Mouse (Mus musculus) lung, postnatal 14 days (tissue): ENCODE results near the gene Slc38a8.

ENCODE experiments used
- DNase-seq: peaks from one replicate; pipeline ENCODE4 v3.0.0; 2021

Gene Slc38a8

DNA sequence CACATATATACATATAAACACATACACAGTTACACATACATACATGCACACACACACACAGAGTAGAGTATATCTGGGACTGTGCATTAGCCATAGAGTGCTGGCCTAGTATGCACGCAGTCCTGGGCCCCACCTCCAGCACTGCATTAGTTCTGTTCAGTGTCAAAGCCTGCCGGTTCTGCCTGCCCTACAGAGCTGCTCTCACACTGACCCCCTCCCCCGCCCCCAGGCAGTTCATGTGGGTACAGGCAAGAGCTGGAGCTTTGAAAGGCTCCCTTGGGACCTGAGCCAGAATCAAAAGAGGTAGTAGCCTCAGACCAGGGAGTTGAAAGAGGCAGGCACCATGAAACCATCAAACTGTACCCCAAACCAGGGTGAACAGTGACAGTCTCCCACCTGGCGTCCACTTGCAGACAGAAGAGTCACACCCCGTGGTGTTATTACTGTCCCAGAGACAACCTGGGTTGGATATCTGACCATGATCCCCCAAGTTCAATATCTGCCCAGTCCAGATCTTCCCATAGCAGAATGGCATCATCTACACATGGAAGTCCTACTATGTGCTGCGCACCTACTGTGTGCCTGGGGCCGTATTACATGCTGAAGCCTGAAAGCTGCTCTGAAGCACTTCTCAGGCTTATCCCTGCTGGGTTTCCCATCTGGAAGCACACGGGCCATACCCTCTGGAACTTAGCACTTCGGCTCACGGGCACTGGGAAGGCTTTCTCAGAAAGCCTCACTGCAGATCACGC is 17.2 kb downstream of the Slc38a8 start:
- DNase-seq, result no peak

DNA sequence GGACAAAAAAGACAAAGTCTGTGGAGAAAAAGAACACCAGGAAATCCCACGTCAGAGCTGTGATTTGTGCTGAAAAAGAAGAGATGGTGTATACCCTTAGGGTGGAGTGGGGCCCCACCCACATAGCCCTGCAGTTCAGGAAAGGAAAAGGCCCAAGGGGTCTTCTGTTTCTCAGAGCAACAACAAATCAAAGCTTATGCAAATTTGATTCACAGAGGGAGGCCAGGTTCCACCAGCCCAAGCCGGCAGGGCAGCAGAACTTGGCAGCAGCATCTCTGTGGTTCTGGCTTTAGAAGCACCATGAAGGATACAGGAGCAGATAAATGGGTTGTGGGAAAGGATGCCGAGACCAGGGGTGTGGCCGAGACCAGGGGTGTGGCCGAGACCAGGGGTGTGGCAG is 22.8 kb downstream of the Slc38a8 start:
- DNase-seq, result no peak

DNA sequence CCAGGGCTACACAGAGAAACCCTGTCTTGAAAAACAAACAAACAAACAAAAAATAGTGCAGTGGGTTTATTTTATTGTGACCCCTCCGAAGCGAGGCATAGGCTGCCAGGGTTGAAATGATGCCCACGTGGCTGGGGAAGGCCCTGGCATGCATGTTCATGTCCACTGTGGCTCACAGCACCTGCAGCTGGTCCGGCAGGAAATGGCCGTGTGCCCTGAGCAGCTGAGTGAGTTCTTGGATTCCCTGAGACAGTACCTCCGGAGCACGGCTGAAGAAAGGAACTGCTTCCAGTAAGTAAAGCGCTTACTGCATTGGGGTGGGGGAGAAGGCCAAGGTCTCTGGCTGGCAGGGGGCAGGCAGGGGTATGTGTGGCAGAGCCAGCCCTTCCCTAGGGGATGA is 33.4 kb downstream of the Slc38a8 start:
- DNase-seq, result no peak

DNA sequence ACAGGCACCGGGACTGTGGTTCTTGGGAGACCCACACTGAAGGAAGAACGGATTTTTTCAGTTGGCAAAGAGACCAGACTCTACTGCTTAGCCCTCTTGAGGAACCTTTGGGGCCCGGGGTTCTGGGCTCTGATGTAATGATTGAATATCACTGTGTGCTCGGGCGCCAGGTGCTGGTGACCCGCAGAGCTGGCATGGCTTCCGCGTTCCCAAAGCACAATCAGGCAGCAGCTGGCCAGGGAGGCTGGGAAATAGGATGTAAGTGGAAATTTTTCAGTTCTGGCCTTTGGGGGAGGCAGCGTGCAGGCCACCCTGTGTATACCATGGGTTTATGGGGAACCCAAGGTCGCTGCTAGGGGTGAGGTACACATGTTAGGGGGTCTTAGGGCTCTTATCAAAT is 34.7 kb downstream of the Slc38a8 start:
- DNase-seq, result no peak

DNA sequence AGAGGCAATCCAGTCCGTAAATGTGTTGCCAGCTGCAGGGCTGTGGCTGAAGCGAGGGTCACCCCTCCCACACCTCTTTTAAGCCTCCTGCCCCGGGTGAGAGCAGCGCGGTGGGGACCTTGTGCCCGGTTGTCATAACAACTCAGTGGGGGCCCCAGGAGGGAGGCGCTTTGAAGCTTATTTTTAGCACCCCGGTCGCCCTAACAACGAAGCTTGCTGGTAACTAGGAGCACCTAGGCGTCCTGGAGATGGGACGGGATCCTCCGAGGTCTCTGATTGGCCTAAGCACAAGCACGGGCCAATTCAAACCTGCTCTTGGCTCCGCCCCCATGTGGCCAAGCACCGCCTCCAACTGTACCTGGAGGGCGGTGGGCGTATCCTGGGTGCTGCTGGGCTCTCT is 35.4 kb downstream of the Slc38a8 start:
- no peak for DNase-seq

DNA sequence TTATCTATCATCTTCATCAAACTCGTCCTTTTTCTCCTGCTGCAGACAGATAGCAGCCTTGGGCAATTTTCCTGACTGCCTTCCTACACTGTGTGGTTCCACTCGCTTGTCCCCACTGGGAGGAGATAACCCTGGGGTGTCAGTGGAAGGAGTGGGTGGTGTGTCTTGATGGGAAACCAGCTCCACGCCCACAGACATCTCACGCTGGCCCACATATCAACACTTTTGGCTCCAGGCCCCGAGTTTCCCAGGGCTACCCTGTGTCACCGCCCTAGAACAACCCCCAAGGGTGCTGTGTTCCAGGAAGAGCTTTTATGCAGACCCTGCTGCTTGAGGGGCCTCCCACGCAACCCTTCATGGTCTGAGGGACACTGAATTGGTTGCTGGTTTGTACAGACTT is 37.8 kb downstream of the Slc38a8 start:
- DNase-seq, result peak; percentile 25

DNA sequence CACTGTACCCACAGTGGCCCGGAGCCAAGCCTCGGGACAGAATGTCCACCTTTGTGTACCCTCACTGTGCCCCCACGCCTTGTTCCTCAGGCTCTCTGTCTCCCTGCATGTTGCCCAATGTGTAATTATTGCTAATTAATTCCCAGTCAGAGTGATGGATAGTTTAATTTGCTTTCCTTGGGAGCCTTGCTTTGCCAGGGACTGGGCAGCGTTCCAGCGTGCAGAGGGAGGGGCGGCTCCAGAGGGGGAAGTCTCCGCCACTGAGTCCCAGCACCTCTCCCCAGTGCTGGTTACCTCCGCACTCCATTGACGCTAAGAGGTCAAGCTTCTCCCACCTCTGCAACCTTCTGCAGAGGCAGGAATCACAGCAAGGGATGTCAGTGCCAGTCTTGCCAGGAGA is 40.1 kb downstream of the Slc38a8 start:
- no peak for DNase-seq

DNA sequence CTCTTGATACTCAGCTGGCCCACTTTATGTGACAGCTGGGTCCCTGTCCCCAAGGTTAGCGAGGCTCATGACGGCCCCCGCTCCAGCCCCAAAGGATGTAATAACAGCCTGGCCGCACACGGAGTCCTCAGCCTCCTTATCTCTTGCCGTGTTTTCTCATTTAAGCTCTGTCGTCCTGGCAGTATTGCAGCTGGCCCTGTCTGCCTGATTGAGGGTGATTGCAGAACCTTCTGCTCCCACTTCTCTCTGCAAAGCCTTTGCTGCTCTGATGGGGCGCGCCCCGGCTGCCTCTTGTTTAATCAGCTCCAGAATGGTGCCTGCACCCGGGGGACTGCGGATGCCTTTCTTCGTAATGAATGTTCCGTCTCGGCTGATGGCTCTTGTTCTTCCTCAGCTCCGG is 41.8 kb downstream of the Slc38a8 start:
- DNase-seq, result no peak

DNA sequence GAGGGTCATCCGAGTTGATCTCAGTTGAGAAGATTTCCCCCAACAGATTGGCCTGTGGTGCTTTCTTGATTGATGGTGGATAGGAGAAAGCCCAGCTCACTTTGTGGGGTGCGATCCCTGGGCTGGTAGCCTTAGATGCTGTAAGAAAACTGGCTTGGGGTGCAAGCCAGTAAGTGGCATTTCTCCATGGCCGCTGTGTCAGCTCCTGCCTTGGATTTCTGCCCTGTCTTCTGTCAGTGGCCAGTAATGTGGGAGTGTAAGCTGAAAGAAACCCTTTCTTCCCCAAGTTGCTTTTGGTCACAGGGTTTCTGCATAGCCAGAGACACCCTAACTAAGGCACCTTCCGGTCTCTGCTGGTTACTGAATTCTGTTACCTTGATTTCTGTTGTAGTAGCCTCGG is 45.5 kb downstream of the Slc38a8 start:
- DNase-seq, result peak; percentile 22

DNA sequence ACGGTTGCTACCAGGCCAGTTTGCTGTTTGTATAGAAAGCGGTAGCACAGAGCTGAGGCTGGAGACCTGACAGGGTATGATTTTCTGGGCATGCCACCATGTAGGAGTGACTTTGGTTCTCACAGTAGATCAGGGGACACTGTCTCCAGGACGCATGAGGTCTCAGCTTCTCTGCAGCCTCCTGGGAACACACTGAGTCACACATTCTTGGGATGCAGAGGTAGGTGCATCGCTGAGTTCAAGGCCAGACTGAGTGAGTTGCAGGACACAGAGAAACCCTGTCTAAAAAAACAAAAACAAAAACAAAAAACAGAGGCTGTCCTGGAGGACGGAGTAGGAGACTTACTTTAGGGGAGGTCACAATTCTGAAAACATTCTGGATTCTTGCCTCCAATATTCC is 48.6 kb downstream of the Slc38a8 start:
- DNase-seq, result no peak

DNA sequence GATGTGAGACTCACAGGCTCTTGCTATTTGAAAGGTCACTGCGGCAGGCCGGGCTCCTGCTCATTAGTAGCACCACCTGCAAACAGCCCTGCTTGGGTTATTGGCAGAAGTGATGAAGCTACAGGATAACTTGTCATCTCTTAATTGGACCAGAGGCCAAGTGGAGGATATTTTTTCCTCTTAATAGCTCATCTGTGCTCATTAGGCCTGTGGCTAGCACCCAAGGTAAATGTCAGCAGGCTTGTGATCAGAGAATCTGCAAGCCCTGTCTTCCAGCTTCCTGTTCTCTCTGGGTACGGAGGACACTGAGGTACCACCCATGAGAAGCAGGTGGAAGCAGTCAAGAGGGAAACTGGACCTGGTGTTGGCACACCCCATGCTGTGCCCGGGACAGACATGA is 50.4 kb downstream of the Slc38a8 start:
- DNase-seq, result no peak

DNA sequence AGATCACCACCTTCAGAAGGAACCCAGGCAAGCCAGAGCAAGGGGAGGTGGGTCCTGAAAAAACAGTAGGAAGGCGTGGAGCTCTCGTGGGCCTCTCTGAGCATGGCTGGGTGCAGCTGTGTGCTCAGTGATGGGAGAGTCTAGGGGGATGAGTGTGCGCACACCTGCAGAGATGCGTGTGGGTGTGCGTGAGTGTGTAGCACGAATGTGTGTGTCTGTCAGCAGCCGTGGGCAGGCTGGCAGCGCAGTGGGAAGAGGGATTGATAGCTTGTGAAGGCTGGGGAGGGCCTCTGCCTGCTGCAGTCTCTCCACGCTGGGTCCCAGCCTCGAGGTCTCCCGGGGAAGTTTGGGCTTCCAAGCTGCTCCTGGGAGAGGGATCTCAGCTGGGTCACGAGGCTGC is 51.9 kb downstream of the Slc38a8 start:
- DNase-seq, result no peak

DNA sequence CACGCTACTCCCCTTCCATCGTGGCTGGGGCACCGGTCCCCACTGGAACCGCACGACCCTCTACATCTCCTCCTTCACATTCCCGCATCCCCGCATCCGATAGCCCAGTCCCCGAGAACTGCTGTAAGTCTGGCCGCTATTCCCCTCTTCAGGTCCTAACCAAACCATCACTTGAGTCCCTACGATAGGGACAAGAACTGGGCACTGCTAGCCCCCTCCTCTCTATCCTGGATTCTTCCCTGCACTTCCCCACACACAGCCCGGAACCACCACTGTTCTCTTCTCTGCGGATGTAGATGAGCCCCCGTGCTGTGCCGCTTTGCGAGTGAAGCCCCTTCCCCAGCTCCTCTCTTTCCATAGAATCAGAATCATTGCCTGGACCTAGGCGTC is 53.7 kb downstream of the Slc38a8 start:
- no peak for DNase-seq

DNA sequence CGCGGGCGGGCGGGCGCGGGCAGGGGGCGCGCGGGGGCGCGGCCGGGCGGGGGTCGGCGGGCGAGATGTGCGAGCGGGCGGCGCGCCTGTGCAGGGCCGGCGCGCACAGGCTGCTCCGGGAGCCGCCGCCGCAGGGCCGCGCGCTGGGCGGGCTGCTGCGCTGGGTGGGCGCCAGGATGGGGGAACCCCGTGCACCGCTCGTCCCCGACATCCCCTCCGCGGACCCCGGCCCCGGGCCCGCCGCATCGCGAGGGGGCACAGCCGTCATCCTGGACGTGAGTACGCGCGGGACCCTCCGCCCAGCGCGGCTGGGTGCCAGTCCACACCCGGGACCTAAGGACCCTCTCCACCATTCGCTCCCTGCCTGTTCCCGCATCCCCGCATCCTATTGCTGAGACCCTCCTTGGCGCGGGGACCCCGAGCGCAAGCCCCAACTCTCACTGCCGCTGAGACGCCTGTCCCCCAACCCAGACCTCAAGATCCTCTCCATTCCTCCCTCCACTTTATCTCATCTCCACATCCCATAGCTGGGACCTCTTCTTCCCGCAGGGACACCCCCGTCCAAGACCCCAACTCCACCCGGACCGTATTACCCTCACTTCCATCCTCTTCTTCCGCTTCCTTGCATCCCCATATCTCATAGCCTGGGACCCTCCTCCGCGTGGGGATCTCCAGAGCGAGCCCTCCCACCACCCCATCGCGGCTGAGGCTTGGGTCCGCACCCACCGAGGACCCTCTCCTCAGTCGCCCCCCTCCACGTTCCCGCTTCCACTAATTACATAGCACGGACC is 54.3 kb downstream of the Slc38a8 start:
- DNase-seq, result no peak

DNA sequence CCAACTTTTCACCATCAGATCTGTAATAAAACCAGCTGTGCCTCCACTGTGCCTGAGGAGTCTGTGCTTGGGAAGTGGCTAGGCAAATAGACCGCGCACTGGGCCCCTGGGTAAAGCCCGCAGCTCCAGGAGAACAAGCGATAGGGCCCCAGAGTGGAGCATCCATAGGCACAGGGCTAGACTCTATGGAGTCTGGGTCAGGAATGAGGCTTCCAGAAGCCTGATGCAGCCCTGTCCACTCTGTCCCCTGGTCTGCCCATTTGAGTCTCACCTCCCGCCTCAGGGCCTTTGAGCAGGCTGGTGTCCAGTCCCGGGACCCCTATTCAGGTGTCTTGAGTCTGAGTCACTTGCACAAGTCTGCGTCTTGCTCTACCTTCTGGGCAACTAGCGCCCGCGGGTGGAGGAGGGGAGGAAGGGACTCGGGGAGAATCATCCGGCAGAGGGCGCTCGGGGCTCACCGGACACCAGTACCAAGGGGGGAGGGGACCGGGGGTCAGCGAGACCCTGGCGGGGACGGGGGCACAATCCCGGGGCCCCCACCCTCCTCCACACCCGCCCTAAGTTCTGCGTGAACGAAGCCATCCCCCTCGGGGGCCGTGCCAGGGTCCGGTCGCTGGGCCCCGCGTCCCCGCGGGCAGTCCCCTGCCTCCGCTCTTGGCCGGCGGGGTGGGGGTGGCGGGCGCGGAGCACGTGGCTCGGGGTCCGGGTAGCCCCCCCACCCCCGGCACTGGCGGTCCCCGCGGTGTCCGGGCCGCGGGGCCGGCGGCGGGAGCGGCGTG is 55.1 kb downstream of the Slc38a8 start, which contains the start of gene Necab2:
TSS of gene Necab2 (plus strand) at position 509 of the 779 bp plus-strand sequence.
- peak; percentile 85 for DNase-seq

DNA sequence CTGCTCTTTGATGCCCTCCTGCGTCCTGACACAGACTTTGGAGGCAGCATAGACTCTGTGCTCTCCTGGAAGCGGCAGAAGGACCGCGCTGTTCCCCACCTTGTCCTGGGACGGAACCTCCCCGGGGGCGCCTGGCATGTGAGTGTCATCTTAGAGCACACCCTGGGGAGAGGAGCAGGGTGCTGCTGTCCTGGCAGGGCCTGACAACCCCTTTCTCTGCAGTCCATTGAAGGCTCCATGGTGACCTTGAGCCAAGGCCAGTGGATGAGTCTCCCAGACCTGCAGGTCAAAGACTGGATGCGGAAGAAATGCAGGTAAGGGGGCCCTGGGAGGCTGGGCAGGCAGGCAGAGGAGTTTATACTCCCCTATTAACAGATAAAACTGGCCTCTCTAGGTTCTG is 58.5 kb downstream of the Slc38a8 start:
- no peak for DNase-seq

DNA sequence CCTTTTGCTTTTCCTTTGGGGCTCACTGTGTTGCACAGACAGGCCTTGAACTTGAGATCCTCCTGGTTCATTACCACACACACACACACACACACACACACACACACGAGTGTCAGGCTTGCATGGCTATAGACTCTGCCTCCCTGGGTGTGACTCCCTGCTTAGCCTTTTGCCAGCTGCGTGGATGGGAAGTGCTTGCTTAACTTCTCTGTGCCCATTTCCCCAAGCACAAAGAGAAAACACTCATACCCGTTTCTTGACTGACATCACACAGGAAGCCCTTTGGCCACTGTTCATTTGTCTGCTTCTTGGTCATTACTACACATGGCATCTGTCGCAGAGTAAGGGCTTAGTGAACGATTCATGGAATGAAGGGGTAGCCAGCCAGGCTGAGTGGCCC is 59.5 kb downstream of the Slc38a8 start:
- DNase-seq, result no peak

DNA sequence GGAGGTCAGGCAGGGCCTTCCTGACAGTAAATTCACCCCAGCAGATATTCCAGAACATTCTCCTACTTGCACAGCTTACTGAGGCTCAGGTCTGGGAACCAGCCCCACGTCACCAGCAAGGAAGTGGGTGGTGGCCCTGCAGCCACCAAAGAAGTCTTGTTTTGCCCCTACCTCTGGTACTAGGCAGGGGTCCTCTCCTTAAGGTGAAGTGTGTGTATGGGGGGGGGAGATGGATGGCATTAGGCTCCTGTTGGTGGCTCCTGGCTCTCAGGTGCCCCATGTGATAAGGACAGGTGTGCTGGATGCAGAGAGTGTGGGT is 60.6 kb downstream of the Slc38a8 start:
- no peak for DNase-seq

DNA sequence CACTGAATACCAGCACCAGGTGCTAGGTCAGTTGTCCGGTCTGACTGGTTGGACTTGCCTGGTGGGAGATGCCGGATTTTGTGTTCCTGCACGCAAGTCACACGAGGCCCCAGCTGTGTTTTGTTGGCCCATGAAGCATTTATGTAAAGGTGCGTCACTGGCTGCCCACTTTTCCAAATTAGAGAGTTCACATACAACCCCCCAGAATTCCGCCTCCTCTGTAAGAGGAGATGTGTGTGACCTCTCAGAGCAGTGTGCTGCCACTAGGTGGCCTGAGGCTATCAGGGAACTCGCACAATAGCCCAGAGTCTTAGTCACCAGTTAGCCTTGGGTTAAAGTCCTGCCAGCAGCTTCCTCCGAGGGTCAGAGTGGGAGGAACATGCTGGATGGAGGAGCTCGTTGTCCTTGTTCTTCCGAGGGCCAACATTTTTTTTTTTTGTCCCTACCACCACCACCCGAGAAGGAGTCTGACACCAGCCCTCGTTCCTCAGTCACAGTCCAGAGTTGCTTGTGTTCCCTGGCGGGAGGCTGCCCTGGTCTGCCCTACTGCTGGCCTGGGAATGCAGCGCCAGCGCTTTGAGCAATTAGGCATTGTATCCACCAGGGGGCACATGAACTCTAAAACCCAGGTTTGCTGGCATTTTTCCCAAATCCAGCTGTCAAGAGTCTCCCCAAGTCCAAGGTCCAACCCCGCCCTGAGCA is 61.1 kb downstream of the Slc38a8 start:
- peak; percentile 80 for DNase-seq

DNA sequence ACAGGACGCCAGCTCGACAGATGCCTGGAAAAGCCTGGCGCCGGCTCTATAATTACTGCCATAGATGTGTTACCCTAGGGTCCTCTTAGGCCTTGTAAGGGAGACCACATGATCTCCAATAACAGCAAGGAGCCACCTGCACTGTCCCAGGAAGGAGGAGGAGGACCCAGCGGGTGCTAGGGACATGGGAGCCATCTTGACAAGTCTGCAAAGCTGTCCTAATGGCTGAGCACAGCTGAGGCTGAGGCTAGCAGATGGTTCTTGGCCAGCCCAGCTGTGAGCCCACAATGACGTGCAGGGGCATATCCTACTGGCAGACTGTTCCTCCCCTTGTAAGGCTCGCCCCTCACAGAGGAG is 61.6 kb downstream of the Slc38a8 start:
- no peak for DNase-seq

DNA sequence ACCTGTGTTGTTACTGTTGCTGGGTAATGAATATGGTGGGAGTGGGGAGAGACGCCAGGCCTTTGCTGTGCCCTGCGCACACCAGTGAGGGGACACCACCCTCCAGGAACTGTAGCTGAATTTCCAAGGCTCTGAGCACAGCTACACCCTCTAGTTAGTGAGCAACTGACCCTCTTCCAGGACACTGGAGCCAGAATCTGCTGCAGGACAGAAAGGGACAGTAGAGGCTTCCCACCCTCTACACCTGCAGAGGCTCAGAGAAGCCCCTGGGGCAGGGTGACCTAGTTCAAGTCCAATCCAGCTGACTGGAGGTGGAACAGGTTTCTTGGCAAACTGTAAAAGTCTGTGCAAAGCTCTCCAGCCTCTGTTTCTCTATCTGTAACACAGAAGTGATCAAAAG is 62.1 kb downstream of the Slc38a8 start:
- no peak for DNase-seq

DNA sequence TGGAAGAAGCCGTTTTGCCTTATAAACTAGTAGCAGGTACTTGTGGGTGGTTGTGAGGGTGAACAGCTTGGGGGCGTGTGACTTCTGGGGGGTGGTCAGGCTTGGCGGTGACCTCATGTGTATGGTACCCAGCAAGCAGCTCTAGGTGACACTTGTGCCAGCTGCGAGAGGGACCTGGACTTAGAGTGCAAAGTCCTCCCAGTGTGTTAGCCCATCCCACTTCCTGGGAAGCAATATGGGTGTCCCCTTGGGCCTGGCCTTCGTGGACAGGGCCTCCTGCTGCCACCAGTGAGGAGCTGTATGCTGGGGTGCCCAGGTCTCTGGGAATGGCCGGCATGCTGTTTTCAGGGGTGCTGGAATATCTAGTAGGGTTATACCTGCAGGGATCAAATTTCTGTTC is 62.6 kb downstream of the Slc38a8 start:
- no peak for DNase-seq

DNA sequence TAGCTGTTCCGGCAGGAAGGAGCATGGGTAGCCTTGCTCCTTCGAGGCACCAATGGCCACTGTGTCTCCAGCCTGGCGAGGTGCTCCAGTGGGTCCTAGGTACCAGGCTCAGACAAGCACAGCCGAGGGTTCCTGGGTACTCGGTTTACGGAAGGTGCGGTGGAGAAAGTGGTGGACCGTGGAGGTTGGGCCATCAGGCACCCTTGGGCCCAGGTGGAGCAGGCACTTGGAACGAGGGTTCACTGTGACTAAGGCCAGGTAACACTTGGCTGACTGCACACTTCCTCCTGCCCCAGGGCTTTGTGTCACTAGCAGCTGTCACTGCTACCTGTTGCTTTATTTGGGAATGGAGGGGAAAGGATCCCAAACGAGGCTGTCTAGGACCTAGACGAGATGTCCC is 64.0 kb downstream of the Slc38a8 start:
- DNase-seq, result no peak
